Mouse (Mus musculus) spleen, adult 2 months (tissue): ENCODE measurements around the gene Nt5c1a. TPM values are rescaled to one million over a fixed set of nuclear protein-coding genes. Genes with fewer than 3 reads are reported as not detected.

Experiments used
- DNase-seq, 2 experiments: peaks; one replicate each; pipeline versions ENCODE4 v3.0.0 to v3.0.0-alpha.2; 2012 to 2021; ENCODE audit warnings: low spot score in 2 of 2, low read depth in 1 of 2
- H3K27ac ChIP-seq: fragments of 200-500 bp; 2 replicates; pipeline ENCODE4 v1.5.1; 2012; ENCODE audit warnings: low read length, inconsistent platforms; ENCODE audit not compliant: insufficient read depth
- H3K27me3 ChIP-seq: fragments of 200-500 bp; 2 replicates; pipeline ENCODE4 v1.6.1; 2012; ENCODE audit warnings: mild to moderate bottlenecking, moderate library complexity, low read length, inconsistent platforms; ENCODE audit not compliant: control insufficient read depth, insufficient read depth
- H3K36me3 ChIP-seq: fragments of 200-500 bp; 2 replicates; pipeline ENCODE4 v1.6.1; 2012; ENCODE audit warnings: mild to moderate bottlenecking, low read length, inconsistent platforms; ENCODE audit not compliant: control insufficient read depth, insufficient read depth
- H3K4me1 ChIP-seq: fragments of 200-500 bp; 2 replicates; pipeline ENCODE4 v1.6.1; 2011; ENCODE audit warnings: inconsistent platforms; ENCODE audit not compliant: control insufficient read depth, insufficient read depth, insufficient read length
- H3K4me3 ChIP-seq: fragments of 200-500 bp; 2 replicates; pipeline ENCODE4 v1.5.1; 2011; ENCODE audit warnings: mild to moderate bottlenecking, inconsistent platforms; ENCODE audit not compliant: insufficient read depth, insufficient read length; ENCODE audit errors: extremely low read depth
- CTCF ChIP-seq: fragments of 200-500 bp; IDR thresholded peaks from 2 replicates; pipeline ENCODE4 v1.5.1; 2011; ENCODE audit warnings: mild to moderate bottlenecking, inconsistent platforms; ENCODE audit not compliant: insufficient read depth, insufficient read length, insufficient replicate concordance; ENCODE audit errors: extremely low read depth
- POLR2A ChIP-seq: fragments of 200-500 bp; IDR thresholded peaks from 2 replicates; pipeline ENCODE4 v1.6.1; 2011; ENCODE audit warnings: low read depth, low read length, inconsistent platforms
- WGBS: fragments of 180-500 bp; shearing (Covaris S2); methylation state at CpG from one replicate; pipeline ENCODE4 v1.1.7; 2018; 5-methylcytosine and 5-hydroxymethylcytosine counted together
- polyA plus RNA-seq: library from polyadenylated mRNA; depleted of rRNA; stranded (reverse); fragments of >200 nt; gene quantifications from 2 replicates; pipeline ENCODE4 v1.2.3, GENCODE M21; 2012

Nt5c1a gene
- polyA plus RNA-seq, 1 experiment = not detected

DNA sequence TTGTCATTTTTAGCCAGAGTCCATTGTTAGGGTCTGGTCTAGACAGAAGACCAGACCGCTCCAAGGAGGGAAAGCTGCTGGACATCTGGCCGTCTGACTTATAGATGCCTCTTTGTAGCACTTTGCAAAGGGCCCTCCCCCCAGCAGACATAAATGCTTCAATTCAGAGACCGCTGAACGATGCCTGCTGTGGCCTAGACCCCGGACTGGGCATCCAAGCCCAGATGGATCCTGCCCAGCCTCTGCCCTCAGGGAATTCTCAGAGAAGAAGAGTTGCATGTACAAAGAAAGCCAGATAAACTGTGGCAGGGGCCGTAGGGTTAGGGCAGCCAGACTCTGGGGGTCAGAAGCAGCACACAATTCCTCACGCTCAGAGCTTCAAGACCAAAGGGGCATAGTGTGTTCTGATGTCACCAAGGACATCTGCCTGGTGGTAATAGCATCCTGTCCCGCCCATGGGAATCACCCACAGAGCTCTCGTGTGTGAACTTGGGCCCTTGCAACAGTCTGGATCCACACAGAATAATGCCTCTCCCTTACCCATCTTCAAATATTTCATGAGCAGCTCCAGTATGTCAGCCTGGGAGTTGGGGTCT, 34.6 kb downstream of the Nt5c1a start:
- WGBS = 71% methylated on average over 9 of the region's 9 CpGs
- TF ChIP-seq POLR2A (no peak), CTCF (no peak)
- Histone ChIP-seq H3K4me1 (peaks cover 25% of the 10 kb centered on the region), H3K27me3 (peaks cover 3% of the 10 kb centered on the region; the same call in 1 of the 2 replicates), H3K4me3 (no peak overlapping the region), H3K27ac (no peak overlapping the region), H3K36me3 (no peaks in the 10 kb centered on the region)
- no peak for DNase-seq

DNA sequence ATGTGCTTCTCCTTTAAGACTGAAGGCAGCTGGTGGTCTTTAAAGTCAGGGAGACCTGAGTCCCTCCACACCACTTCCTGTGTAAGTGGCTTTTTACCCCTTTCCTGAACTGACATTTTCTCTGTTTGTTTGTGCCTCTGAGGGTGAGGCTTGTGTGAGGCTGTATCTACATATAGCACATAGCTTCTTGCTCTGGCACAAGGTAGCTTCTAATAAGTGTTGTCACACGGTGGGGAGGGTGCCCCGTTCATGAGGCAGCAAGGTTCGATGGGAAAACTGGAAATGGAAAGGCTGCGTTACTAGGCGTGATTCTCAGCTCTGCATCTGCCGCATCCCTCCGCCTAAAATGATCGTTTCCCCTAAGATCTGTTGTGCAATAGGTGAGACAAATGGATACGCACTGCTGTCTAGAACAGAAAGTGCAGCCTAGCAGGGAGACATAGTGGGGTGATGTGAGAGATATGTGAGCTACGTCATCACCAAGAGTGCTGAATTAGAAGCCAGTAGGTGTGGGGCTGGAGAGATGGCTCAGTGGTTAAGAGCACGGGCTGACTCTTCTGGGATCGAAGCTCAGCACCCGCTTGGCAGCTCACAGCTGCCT, 35.2 kb downstream of the Nt5c1a start:
- 69% methylated on average over 13 of the region's 13 CpGs for WGBS
- Histone ChIP-seq H3K4me3 (no peak overlapping the region), H3K36me3 (no peaks in the 10 kb centered on the region), H3K27me3 (peaks cover 3% of the 10 kb centered on the region; the same call in 1 of the 2 replicates), H3K27ac (no peak overlapping the region), H3K4me1 (peaks cover 25% of the 10 kb centered on the region)
- DNase-seq = no peak
- no peak for TF ChIP-seq POLR2A
- no peak for TF ChIP-seq CTCF

DNA sequence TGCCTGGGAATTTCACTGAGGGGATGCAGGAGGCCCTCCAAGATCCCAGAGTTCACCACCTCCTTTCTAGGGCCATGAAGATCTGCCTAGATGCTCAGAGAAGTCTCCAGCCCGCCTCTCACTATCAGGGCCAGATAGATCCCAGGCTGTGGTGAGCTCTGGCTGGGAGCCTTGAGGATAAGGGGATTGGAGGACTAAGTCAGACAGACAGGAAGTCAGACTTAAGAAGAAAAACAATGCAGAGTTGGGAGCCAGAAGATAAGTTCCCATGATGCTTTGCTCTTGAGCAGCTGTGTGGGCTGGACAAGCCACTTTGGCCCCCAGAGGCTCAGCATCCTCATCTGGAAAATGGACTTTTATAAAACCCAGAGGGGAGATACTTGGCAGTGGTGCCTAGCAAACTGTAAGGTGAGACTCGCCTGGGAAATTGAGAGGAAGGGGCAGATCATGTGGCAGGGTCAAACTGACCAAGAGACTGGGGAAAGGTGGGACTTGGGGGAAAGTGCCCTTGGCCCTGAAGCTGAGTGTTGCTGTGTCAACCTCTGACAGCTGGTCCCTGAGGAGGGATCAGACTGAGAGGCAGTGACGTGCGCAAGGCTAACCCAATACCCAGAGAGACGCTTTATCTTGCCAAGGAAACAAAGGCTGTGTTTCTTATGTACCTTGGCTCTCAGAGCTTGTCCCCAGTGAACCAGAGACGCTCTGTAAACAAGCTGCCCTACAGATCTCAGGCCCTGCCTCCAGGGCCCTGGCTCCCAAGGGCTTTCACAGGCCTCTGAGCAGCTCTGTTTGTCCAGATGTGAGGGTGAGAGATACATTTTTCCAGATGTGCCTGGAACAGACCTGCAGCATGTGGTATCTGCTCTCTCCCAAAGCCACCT, 36.3 kb downstream of the Nt5c1a start:
- H3K4me1 ChIP-seq = peaks cover 25% of the 10 kb centered on the region
- 54% methylated on average over 6 of the region's 6 CpGs for WGBS
- no peak for DNase-seq
- TF ChIP-seq CTCF = no peak
- TF ChIP-seq POLR2A = no peak
- no peaks in the 10 kb centered on the region for H3K36me3 ChIP-seq
- no peak overlapping the region for H3K27ac ChIP-seq
- peaks cover 3% of the 10 kb centered on the region; the same call in 1 of the 2 replicates for H3K27me3 ChIP-seq
- no peak overlapping the region for H3K4me3 ChIP-seq

DNA sequence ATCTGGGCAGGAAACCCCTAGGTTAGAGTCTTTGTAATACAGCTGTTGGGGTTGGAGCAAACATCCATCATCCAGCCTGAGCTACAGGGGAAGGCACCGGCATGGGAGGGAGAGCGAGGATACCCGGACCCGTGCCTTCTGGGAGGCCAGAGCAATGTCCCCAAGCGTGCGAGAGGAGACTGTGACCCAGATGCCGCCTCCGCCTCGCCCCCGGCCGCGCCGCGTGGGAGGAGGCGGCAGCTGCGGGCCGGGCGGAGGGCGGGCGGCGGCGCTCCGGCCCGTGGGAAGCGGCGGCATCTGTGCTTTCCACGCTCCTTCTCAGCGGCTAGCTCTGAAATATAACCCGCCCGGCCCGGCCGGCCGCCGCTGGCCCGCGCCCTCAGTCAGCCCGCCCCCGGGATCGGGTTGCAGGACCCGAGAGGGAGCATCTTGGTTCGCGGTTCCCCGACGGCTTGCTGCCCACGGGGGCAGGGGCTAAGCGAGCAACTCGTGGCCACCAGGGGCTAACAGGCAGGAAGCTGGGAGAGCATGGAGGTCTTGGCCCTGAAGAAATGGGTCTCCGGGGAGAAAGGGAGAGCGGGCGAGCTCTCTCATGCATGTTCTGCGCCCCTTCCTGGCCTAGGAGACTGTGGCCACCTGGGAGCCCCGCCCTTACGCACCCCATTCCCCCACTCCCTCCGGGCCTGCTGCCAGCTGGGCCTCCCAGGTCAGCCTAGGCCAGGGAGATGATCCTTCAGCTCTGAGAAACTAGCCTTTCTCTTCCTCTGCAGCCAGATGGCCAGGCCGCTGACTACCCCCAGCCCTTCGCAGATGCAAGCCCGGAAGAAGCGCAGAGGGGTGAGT, 38.3 kb downstream of the Nt5c1a start:
- Histone ChIP-seq H3K27ac (peak overlapping the region; percentile 5; the same call in 1 of the 2 replicates), H3K27me3 (peaks cover 3% of the 10 kb centered on the region; the same call in 1 of the 2 replicates)

DNA sequence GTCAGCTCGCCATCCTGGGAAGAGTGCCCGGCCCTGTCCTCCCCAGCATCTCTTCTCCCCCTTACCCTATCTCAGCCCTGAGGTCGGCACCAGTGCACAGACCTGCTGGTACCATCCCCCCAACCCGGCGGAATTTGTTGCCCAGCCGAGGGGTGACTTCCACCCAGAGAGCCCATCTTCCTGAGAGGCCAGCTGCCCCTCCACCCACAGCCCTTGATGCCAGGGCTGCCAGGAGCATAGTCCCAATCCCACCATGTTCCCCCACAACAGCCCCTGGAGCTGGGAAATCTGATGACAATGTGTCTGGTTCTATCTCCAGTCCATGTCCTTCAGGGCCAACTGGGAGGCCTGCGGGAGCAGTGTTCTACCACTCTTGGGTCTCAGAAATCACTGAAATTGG, 44.9 kb downstream of the Nt5c1a start:
- WGBS = 83% methylated on average over 7 of the region's 7 CpGs
- DNase-seq = no peak
- no peak overlapping the region for H3K4me3 ChIP-seq
- TF ChIP-seq CTCF (no peak), POLR2A (no peak)
- no peaks in the 10 kb centered on the region for H3K27me3 ChIP-seq
- no peaks in the 10 kb centered on the region for H3K4me1 ChIP-seq
- H3K36me3 ChIP-seq = no peaks in the 10 kb centered on the region
- no peak overlapping the region for H3K27ac ChIP-seq

More for the DNA sequence above, 38.3 kb downstream of the Nt5c1a start:
- Histone ChIP-seq H3K4me3 (peak overlapping the region; percentile 26; the same call in 1 of the 2 replicates), H3K36me3 (no peaks in the 10 kb centered on the region), H3K4me1 (peaks cover 19% of the 10 kb centered on the region)
- 7% methylated on average over 54 of the region's 58 CpGs for WGBS
- no peak for TF ChIP-seq POLR2A
- TF ChIP-seq CTCF = no peak
- DNase-seq = no peak

DNA sequence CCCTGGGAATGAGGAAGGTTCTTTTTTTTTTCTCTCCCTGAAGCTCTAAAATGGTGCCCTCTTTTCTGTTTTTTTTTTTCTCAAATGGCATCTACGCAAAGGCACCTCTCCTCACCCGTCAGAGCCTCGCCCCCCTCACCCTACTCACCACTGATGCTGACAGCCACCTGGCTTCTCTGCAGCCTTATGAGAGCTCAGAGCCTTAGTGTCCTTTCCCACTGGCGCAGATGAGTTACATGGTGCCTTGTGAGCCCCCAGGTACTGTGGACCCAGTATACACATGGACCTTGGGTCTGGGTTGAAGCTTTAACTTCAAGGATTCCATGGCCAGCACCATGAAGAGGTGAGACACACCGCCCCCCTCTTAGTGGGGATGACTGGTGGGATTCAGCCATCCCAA, 45.3 kb downstream of the Nt5c1a start:
- H3K27ac ChIP-seq = no peak overlapping the region
- no peaks in the 10 kb centered on the region for H3K36me3 ChIP-seq
- no peaks in the 10 kb centered on the region for H3K27me3 ChIP-seq
- TF ChIP-seq CTCF (no peak), POLR2A (no peak)
- no peaks in the 10 kb centered on the region for H3K4me1 ChIP-seq
- no peak for DNase-seq
- H3K4me3 ChIP-seq = no peak overlapping the region
- WGBS = 96% methylated on average over 5 of the region's 5 CpGs
